Mouse (Mus musculus) CD4-positive, CD25-positive, alpha-beta regulatory T cell, adult 4 months (primary cell): ENCODE data around the gene Ube2v1. TPM values are rescaled to one million over a fixed set of nuclear protein-coding genes. Genes with fewer than 3 reads are reported as not detected.

Experiments
- ATAC-seq: one replicate; pipeline ENCODE4 v1.8.0; 2017
- polyA plus RNA-seq, 2 experiments: library from polyadenylated mRNA; unstranded; fragments of 100-300 nt; shearing (Covaris generic); gene quantifications; one replicate each; pipeline ENCODE4 v1.2.1; 2017

Gene Ube2v1
- polyA plus RNA-seq, 2 experiments from 2014 or later = 373 to 544 TPM

DNA sequence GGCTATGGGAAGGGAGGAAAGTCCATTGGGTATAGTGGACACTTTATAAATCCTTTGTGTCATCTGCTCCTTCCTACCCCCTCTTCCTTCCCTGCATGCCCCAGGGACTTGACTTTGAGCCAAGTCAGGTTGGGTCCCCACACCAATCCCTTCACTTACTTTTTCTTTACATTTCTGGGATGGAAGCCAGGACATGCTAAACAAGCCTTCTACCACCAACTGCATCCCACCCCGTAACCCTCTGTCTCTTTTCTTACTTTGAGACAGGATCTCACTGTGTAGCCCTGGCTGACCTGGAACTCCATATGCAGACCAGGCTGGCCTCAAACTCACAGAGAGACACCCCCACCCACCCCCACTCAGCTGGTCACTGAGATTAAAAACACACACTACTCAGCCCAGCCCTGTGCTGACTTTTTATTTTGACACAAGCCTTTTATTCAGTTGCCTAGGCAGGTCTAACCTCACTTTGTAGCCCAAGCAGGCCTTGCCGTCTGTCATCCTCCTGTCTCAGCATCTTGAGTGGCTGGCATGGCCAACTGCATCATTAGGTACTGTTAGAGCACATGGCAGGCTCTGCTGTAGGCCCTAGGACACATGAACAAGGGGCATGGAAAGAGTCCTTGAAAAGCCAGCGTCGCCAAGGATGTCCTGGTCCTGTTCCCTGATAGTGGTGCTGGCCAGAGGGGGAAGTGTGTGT, 38.2 kb downstream of the Ube2v1 start:
- no peak for ATAC-seq

DNA sequence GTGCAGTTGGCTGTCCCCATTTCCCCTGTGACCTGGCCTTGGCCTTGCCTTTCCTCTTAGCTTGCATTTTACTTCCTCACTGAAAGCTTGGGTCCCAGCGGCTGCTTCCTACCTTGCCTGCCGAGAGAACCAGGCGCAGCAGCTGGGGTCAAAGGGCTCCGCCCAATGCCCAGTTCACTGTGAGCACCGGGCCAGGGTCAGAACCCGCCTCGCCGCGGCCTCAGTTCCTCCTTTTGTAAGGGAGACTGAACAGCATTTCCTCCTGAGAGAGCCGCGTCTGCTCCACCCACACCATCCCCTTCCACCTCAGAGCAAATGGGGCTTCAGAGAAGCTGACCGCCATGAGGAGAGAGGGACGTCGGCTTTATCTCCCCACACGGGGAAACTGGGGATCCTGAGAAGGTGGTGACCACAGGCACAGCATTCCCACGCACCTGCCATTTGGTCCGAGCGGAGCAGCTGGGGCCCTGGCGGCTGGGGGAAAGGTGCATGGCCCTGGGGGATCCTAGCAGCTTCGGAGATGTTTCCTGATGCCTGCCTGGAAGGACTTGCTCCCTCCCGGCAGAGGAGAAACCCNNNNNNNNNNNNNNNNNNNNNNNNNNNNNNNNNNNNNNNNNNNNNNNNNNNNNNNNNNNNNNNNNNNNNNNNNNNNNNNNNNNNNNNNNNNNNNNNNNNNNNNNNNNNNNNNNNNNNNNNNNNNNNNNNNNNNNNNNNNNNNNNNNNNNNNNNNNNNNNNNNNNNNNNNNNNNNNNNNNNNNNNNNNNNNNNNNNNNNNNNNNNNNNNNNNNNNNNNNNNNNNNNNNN, 42.9 kb downstream of the Ube2v1 start:
- ATAC-seq = peak; percentile 90

DNA sequence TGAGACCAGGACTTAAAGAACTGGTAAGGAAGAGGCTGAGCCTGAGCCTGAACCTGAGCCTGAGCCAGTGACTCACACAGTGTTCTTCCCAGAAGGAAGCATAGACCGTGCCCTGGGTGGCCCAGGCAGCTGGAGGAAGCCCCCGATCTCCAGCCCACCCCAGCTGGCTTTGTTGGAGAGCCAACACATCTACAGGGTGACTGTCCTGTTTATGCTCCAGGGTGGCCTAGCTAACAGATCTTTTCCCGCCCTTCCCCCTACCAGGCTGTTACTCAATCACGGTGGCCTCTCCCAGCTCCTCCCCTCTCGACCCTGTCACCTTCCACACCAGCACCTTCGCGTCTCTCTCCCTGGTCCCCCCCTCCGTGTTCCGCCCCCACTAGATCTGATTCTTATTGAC, 44.9 kb downstream of the Ube2v1 start:
- no peak for ATAC-seq

DNA sequence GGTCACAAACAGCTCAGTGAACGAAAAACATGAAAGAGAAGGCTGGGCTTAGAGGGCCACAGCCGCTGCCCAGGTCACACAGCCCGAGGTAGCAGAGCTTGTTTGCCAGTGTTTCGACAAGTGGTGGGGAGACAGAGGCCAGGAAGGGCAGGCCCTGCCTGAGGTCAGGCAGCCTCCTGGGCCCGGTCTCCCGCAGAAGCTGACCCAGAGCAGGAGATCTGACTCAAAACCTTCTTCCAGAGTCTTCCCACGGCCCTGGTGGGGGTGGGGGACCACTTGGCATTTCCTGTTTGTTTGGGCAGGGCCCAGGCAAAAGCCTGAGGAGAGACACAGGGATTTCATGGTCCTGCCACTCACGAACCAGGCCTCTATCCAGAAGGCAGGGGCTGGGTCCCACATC, 45.9 kb downstream of the Ube2v1 start:
- ATAC-seq = no peak

DNA sequence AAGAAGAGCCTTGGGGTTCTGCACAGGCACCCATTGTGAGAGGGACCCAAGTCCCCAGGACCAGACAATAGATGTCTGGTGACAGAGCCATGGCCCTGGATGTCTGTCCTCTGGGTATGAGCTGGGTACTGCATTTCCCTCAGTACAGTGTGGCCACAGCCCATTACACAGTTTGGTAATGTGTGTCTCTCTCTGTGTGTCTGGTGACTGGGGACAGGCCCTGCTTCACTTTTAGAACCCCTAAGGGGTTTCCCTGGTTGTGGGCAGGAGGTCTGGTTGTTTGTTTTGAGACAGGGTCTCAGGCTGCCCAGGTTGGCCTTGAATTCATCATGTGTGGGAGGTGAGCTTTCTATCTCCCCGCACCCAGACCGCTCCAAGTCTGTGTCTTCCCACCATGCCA, 46.6 kb downstream of the Ube2v1 start:
- no peak for ATAC-seq

DNA sequence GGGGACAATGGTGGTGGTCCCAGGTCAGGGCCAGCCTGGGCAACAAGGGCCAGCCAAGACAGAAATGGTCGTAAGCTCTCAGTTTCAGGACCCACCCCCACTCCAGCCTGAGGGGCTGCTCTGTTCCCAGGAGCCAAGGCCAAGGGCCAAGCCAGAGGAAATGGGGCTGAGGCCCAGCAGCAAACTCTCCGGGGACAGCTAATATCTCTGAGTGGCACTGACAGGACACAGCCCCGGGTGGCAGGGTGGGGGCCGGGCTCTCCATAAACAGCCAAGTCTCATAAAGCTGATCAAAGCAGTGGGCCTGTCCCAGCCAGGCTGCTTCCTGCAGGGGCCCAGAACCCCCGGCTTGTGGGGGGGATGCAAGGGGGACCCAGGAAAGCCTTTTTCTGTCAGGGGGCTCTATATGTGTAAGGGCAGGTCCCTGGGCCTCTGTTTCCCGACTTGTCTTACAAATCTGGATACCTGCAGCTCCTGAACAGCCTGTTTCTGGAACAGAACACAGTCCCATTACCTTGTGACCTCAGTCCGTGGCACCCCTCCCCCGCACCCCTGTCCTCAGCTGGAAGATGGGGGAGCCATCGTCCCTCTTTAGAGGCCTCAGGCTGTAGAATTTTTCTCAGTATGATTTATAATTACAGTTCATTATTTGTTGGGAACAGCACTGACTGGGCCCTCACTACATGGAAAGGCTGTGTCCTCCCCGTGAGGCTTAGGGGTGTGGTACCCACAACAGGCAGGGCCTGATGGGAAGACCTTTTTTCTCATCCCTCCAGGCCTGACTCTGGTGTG, 48.5 kb downstream of the Ube2v1 start:
- no peak for ATAC-seq

DNA sequence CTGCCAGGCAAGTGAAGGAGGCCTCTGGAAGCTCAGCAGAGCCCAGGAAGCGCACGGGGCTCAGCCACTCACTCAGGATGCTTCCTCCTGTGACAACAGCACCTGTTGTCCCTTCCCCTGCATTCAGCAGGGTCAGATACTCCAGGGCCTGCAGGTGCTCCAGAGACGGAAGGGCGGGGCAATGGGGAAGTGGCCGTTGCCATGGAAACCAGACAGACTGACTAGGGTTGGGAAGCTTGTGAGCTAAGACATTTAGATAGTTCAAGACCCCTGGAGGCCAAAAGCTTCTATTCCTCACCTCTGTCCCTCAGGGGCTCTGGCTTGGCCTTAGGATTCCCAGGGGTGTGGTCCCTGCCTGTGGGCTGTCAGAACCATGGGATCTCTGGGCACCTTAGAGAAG, 53.4 kb downstream of the Ube2v1 start:
- ATAC-seq = no peak

DNA sequence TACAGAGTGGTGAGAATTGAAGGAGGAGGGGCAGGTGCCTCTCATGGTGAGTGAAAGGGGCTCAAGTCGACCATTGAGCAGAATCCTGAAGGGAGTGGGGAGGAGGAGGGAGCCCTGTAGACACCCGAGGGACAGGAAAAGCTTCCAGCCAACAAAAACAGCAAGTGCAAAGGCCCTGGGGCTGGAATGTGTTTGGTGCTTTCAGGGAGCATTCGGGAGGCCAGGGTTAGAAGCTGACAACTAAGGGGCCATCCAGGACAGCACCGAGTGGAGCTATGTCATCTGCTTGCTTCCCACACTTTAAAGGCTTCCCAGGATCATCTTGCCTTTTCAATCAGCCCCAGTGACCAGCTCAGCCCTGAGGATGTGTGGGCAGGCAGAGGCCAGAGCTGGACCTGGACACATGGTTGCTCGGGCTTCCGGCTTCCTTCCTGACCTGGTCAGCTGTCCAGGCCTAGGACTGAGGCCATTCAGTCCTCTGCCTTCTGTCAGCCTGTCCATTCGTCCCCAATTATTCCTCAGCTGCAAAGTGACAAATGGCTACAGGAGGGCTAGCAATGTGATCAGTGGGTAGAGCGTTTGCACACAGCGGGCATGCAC, 54.6 kb downstream of the Ube2v1 start:
- ATAC-seq = no peak

DNA sequence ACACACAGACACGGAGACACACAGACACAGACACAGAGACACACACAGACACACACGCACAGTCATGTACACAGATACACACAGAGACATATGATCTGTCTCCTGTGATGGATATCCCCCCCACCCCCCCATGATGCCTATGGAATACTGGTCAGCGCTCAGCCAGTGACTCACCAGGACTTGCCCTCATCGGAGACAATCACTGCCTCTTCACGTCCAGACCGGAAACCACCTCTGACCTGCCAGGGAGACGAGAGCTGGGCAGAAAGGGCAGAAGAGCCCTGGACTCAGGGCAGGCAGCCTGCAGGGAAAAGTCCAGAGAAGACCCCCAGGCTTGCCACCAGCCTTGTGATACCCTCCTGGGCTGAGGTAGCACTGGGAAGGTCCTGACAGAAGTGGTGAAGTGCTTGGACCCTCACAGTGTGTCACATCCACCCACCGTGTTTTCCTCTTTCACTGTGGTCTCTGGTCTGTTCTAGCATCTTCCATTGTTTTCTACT, 55.7 kb downstream of the Ube2v1 start:
- ATAC-seq = no peak

DNA sequence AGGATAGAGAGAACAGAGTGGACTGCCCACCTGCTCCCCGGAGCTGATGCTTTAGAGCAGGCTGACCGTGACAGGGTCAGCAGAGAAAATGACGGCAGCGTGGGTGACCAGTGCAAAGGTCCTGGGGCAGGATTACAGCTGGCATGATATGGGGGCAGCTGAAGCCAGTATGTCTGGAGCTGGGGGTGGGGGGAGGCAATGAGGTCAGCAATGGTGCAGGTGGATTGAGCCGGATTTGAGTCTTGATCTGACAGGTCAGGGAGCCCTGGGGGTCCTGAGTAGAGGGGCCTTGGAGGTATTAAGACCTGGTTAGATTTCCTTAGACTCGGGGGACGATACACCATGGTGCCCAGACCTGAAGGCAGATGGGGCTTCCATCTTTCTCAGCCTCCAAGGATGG, 56.3 kb downstream of the Ube2v1 start:
- no peak for ATAC-seq

DNA sequence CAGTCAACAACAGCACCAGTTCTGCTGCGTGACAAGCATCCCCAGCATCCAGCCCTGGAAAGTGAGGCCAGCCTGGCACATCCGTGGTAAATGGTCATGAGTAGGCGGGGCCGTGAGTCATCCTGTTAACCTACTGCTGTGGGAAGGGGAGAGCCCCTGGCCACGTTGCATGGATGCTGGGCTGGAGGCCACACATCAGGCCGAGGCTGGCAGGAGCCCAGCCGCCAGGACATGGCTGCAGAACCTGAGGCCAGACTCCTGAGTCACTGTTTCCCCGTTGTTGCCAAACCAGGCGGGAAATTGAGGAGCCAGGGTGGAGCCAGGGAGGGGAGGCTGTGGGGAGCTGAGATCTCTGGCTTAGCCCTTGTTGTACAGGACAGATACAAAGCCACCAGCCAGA, 57.1 kb downstream of the Ube2v1 start:
- ATAC-seq = no peak

DNA sequence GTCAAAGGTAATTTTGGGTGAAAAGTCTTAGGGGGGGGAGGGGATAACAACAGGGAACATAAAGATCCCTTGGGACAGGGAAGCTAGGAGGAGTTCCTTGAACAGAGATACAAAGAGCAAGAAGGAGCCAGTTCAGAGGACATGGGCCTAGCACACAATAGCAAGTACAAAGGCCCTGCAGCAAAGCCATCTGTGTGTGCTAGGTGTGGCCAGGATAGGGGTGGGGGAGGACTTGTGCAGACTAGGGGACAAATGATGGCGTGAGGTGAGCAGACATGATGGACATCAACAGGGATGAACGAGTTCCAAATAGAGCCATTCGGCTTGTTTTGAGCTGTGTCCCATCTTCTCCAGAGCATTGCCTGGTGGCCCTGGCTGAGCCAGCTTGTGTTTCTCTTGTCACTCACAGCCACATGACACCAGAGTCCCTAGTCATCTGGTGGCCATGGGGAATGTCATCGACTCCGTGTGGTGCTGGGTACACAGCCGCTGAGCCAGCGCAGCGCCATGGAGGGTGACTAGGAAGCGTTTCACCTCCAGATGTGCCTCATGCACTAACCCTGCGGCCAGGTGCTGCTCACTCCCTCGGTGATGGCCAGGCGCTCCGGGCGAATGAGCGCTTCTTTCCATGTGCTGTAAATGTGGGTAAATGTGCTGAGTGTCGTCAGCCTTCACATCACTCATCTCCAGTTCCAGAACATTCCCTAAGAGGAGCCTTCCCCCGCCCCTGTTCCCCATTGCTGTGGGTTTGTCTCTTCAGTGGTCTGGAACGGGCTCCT, 60.3 kb downstream of the Ube2v1 start:
- no peak for ATAC-seq

DNA sequence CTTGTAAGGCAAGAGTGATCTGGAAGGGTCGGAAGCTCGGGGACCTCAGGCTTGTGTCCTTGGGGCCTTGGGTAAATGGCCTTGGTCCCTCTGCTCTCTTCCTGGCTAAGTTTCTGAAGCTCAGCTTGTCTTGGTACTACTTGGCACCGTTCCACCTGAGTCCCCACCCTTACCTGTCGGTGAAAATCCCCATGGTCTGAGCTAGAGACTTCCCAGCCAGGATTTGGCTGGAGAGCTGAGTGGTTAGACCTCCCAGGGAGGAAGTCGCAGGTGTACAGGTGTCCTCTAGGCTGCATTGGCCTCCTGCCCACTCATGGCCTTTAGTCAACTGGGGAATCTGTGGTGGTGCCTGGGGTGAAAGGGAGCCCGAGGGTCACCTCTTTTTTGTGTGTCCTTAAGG, 61.1 kb downstream of the Ube2v1 start:
- no peak for ATAC-seq

DNA sequence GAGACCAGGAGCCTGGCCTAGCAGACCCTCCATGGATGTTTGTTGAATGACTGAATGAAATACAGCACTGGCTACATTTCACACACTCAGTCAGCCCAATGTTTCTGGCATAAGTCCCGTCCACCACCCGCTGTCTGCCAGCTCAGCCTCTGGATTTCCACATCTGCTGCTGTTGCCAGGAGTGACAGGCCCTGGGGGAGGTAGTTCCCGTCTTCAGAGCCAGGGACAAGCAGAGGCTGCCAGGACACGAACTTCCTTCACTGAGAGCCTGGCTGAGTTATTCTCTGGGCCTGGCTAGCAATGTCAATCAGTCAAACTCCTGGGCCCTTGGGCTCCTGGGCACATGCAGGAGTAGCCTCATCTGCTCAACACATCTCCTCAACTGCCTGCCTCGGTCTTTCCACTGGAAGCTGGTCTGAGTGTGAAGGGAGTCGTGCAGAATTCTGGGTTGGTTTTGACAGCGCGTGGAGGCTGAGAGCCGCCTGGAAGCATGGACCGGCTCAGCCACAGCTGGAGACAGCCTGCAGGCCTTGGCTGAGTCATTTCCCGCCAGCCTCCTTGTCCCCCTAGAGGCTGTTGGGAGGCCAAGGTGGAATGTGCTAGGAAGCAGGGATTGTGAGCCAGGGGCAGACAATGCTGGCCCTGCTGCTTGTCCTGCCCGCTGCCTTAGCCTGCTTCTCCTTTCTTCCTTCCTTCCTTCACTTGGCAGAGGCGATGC, 61.8 kb downstream of the Ube2v1 start:
- ATAC-seq = no peak

DNA sequence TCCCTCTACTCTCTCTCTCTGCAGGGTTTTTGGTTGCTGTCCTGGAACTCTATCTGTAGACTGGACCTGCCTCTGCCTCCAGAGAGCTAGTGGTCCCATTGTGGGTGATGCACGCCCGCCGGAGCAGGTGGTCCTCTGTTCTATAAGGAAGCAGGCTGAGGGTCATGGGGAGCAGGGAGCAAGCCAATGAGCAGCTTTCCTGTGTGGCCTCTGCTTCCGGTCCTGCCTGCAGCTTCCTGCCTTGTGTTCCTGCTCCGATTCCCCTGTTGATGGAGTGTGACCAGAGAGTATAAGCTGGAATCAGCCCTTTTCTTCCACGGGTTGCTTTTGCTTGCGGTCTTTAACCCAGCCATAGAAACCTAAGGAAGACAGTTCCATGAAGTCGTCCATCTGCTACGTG, 63.8 kb downstream of the Ube2v1 start:
- no peak for ATAC-seq

DNA sequence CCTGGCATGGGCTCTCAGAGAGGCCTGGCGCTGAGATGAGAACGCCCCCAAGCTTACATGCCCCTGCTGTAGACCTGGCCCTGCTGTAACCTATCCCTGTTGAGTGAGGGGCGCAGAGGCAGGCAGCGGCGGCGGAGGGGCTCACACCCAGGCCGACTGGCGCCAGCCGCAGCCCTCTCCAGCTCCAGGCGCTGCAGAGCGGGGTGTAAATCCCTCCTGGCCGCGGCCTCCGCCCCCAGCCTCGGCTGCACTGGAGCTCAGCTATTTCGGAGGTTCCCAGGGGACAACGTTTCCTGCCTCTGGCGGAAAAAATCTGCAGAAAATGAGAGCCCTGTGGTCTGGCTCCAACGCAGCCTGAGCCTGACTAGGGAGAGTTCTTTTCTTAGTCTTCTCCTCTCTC, 66.2 kb downstream of the Ube2v1 start:
- ATAC-seq = no peak

DNA sequence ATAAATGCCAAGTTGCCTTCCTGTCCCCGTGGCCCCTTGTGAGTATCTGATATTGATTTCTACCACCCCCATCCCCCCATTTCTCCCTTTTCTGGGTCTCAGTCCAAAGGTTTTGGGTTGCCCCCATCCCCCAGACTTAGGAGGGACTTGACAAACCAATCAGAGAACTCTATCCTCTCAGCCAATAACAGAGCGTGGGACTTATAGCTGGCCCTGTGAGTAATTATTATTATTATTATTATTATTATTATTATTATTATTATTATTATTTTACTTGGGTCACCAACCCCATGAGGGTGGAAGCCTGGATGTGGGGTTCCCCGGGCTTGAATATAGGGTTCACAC, 66.6 kb downstream of the Ube2v1 start:
- ATAC-seq = no peak

DNA sequence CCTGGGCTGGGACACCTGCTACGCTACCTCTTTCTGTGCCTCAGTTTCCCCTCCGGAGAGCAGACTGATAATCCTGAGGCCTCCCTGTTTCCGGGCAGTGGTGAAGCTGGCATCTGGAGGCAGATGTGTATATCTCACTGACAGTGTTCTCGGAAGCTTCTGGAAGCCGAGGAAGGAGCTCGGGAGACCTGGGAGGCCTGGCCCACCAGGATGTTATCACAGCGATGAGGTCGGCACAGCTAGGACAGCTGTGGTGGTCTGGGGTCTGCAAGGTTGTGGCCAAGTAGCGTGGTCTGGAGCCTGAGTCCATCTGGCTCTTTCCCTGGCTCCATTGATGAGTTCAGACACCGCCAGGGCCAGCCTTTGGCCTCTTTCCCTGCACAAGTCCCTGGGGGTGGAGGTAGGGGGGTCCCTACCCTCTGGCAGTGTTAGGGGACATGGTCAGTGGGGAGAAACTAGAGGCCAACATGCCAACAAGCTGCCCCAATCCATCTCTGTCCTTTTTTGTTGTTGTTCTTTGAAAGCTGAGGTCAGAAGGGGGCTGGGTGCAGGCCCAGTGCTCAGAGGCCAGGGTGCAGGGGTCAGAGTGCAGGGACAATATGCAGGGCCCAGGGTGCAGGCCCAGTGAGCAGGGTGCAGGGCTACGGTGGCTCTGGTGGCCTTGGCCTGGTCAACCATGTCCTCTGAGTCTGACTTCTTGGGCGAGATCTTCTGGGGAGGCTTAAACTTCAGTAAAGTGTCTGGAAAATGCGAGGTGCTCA, 67.2 kb downstream of the Ube2v1 start:
- ATAC-seq = no peak

DNA sequence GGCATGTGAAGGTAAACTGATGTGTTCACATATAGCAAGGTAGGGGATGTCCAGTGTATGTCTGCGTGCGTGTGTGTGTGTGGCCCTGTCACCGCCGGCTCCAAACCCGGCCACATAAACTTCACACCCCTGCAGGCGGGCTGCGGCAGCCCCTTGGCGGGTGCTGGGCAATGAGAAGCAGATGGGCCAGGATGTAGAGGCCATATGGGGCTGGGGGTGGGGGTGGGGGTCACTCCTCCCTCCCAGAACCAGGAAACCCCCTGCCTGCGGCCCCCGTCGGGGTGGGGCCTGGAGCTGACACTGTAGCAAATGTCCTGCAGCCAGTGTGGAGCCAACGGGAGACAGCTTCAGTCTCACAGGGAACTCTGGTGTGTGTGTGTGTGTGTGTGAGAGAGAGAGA, 68.2 kb downstream of the Ube2v1 start:
- no peak for ATAC-seq

DNA sequence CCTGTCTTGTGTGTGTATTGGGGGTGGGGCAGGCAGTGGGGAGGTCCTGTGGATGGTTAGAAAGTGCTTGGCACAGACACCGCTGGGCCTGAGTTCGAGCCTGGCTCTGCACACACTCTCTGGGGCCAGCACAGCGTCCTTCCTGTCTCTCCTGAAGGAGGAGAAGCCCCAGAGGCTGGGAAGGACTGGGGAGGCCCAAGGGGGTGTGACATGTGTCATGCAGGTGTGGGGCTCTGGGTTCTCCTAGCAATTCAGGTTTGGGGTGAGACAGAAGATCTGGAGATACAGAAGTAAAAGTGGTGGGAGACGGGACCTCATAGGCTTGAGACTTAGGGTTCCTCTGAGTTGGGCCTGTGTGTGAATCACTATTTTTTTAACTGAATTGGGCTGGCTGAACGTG, 68.9 kb downstream of the Ube2v1 start:
- no peak for ATAC-seq

DNA sequence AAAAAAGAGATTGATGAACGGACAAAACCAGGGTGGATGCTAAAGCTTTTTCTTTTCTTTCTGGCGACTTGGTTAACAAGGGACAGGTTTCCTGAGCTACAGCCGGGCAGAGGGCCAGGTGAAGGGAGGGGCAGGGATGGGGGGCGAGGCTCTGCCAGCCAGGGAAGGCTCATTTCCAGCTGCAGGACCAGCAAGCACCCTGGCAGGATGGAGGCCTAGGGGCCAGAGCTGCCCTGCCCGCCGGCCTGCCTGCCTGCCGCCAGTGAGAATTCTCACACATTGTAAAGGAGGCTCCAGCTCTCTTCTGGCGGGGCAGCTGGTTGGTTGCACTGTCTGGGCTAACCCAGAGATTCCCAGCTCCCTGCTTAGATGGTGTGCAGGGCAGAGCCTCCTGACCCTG, 69.8 kb downstream of the Ube2v1 start:
- no peak for ATAC-seq
